Mouse (Mus musculus): Measurements from ENCODE around the gene Cd274. TPM values are rescaled to one million over a fixed set of nuclear protein-coding genes. Genes with fewer than 3 reads are reported as not detected.

Cd274 gene
- polyA plus RNA-seq, 1 experiment from 2014 or later, result 0.66 TPM

GRCm38 (mm10) chr19:29370112-29370511 lies 2.9 kb downstream of the Cd274 start:
- no peak overlapping the region for H3K4me3 ChIP-seq (replicated peaks; ENCODE audit: low read depth, low read length)
- ATAC-seq (ENCODE audit: low FRiP score, low TSS enrichment) (no peak), DNase-seq (no peak)
- H3K4me1 ChIP-seq (ENCODE audit: control insufficient read depth, insufficient read depth, low read length), result peaks cover 5% of the 10 kb centered on the region
- H3K27me3 ChIP-seq (ENCODE audit: control insufficient read depth, insufficient read depth, low read length), result no peaks in the 10 kb centered on the region
- no peak overlapping the region for H3K9ac ChIP-seq (replicated peaks; ENCODE audit: low read length)
- H3K4me2 ChIP-seq (ENCODE audit: low read length), result no peak overlapping the region
- WGBS, result 79% methylated on average over 12 of the region's 12 CpGs
- no peaks in the 10 kb centered on the region for H3K9me3 ChIP-seq (ENCODE audit: control insufficient read depth, low read length)
- no peaks in the 10 kb centered on the region for H3K36me3 ChIP-seq (ENCODE audit: control insufficient read depth, insufficient read depth, low read length)
- H3K27ac ChIP-seq (replicated peaks; ENCODE audit: low read depth, low read length), result no peak overlapping the region

GRCm38 (mm10) chr19:29370545-29371283 lies 3.5 kb downstream of the Cd274 start:
- H3K9me3 ChIP-seq (ENCODE audit: control insufficient read depth, low read length), result no peaks in the 10 kb centered on the region
- H3K36me3 ChIP-seq (ENCODE audit: control insufficient read depth, insufficient read depth, low read length), result no peaks in the 10 kb centered on the region
- no peak overlapping the region for H3K4me2 ChIP-seq (ENCODE audit: low read length)
- no peak overlapping the region for H3K4me3 ChIP-seq (replicated peaks; ENCODE audit: low read depth, low read length)
- peaks cover 5% of the 10 kb centered on the region for H3K4me1 ChIP-seq (ENCODE audit: control insufficient read depth, insufficient read depth, low read length)
- 90% methylated on average over 7 of the region's 7 CpGs for WGBS
- H3K9ac ChIP-seq (replicated peaks; ENCODE audit: low read length), result no peak overlapping the region
- ATAC-seq (ENCODE audit: low FRiP score, low TSS enrichment), result no peak
- no peak for DNase-seq
- no peak overlapping the region for H3K27ac ChIP-seq (replicated peaks; ENCODE audit: low read depth, low read length)
- no peaks in the 10 kb centered on the region for H3K27me3 ChIP-seq (ENCODE audit: control insufficient read depth, insufficient read depth, low read length)

- Histone ChIP-seq H3K27me3 (ENCODE audit: control insufficient read depth, insufficient read depth, low read length) (no peaks in the 10 kb centered on the region), H3K4me3 (replicated peaks; ENCODE audit: low read depth, low read length) (no peak overlapping the region), H3K27ac (replicated peaks; ENCODE audit: low read depth, low read length) (no peak overlapping the region), H3K9me3 (ENCODE audit: control insufficient read depth, low read length) (no peaks in the 10 kb centered on the region), H3K4me1 (ENCODE audit: control insufficient read depth, insufficient read depth, low read length) (peaks cover 5% of the 10 kb centered on the region), H3K36me3 (ENCODE audit: control insufficient read depth, insufficient read depth, low read length) (no peaks in the 10 kb centered on the region), H3K9ac (replicated peaks; ENCODE audit: low read length) (no peak overlapping the region), H3K4me2 (ENCODE audit: low read length) (no peak overlapping the region)
- WGBS, result 86% methylated on average over 18 of the region's 18 CpGs
- no peak for ATAC-seq (ENCODE audit: low FRiP score, low TSS enrichment)
- no peak for DNase-seq
Observed at GRCm38 (mm10) chr19:29371284-29372081, 4.2 kb downstream of the Cd274 start.

- Histone ChIP-seq H3K9me3 (ENCODE audit: control insufficient read depth, low read length) (no peaks in the 10 kb centered on the region), H3K4me2 (ENCODE audit: low read length) (no peak overlapping the region), H3K36me3 (ENCODE audit: control insufficient read depth, insufficient read depth, low read length) (no peaks in the 10 kb centered on the region), H3K4me3 (replicated peaks; ENCODE audit: low read depth, low read length) (no peak overlapping the region), H3K9ac (replicated peaks; ENCODE audit: low read length) (no peak overlapping the region), H3K27me3 (ENCODE audit: control insufficient read depth, insufficient read depth, low read length) (no peaks in the 10 kb centered on the region), H3K27ac (replicated peaks; ENCODE audit: low read depth, low read length) (no peak overlapping the region), H3K4me1 (ENCODE audit: control insufficient read depth, insufficient read depth, low read length) (peaks cover 3% of the 10 kb centered on the region)
- no peak for ATAC-seq (ENCODE audit: low FRiP score, low TSS enrichment)
- no peak for DNase-seq
- WGBS, result 80% methylated on average over 4 of the region's 4 CpGs
Observed at GRCm38 (mm10) chr19:29372138-29372537, 4.9 kb downstream of the Cd274 start.

GRCm38 (mm10) chr19:29372621-29373020 lies 5.4 kb downstream of the Cd274 start:
- no peaks in the 10 kb centered on the region for H3K4me1 ChIP-seq (ENCODE audit: control insufficient read depth, insufficient read depth, low read length)
- 95% methylated on average over 3 of the region's 3 CpGs for WGBS
- ATAC-seq (ENCODE audit: low FRiP score, low TSS enrichment), result no peak
- no peaks in the 10 kb centered on the region for H3K36me3 ChIP-seq (ENCODE audit: control insufficient read depth, insufficient read depth, low read length)
- H3K9me3 ChIP-seq (ENCODE audit: control insufficient read depth, low read length), result no peaks in the 10 kb centered on the region
- no peak for DNase-seq
- no peak overlapping the region for H3K9ac ChIP-seq (replicated peaks; ENCODE audit: low read length)
- no peak overlapping the region for H3K4me3 ChIP-seq (replicated peaks; ENCODE audit: low read depth, low read length)
- H3K27me3 ChIP-seq (ENCODE audit: control insufficient read depth, insufficient read depth, low read length), result no peaks in the 10 kb centered on the region
- no peak overlapping the region for H3K4me2 ChIP-seq (ENCODE audit: low read length)
- H3K27ac ChIP-seq (replicated peaks; ENCODE audit: low read depth, low read length), result no peak overlapping the region

- H3K36me3 ChIP-seq (ENCODE audit: control insufficient read depth, insufficient read depth, low read length), result no peaks in the 10 kb centered on the region
- no peaks in the 10 kb centered on the region for H3K27me3 ChIP-seq (ENCODE audit: control insufficient read depth, insufficient read depth, low read length)
- WGBS, result 43% methylated on average over 11 of the region's 11 CpGs
- peak overlapping the region; percentile 26; the same call in 1 of the 2 replicates for H3K9ac ChIP-seq (replicated peaks; ENCODE audit: low read length)
- H3K4me2 ChIP-seq (ENCODE audit: low read length), result peak overlapping the region; percentile 44
- H3K4me1 ChIP-seq (ENCODE audit: control insufficient read depth, insufficient read depth, low read length), result no peaks in the 10 kb centered on the region
- no peaks in the 10 kb centered on the region for H3K9me3 ChIP-seq (ENCODE audit: control insufficient read depth, low read length)
- DNase-seq, result no peak
- H3K27ac ChIP-seq (replicated peaks; ENCODE audit: low read depth, low read length), result no peak overlapping the region
- 0 out of 2 replicates have a peak overlapping the region, but pooled peaks have one; percentile 10 for H3K4me3 ChIP-seq (replicated peaks; ENCODE audit: low read depth, low read length)
- ATAC-seq (ENCODE audit: low FRiP score, low TSS enrichment), result no peak
Observed at GRCm38 (mm10) chr19:29373438-29373837, 6.2 kb downstream of the Cd274 start.

- 94% methylated on average over 9 of the region's 9 CpGs for WGBS
- DNase-seq (no peak), ATAC-seq (ENCODE audit: low FRiP score, low TSS enrichment) (no peak)
- Histone ChIP-seq H3K27me3 (ENCODE audit: control insufficient read depth, insufficient read depth, low read length) (no peaks in the 10 kb centered on the region), H3K9me3 (ENCODE audit: control insufficient read depth, low read length) (no peaks in the 10 kb centered on the region), H3K9ac (replicated peaks; ENCODE audit: low read length) (no peak overlapping the region), H3K27ac (replicated peaks; ENCODE audit: low read depth, low read length) (no peak overlapping the region), H3K36me3 (ENCODE audit: control insufficient read depth, insufficient read depth, low read length) (no peaks in the 10 kb centered on the region), H3K4me2 (ENCODE audit: low read length) (no peak overlapping the region), H3K4me1 (ENCODE audit: control insufficient read depth, insufficient read depth, low read length) (no peaks in the 10 kb centered on the region), H3K4me3 (replicated peaks; ENCODE audit: low read depth, low read length) (no peak overlapping the region)
Observed at GRCm38 (mm10) chr19:29374947-29375346, 7.7 kb downstream of the Cd274 start.

GRCm38 (mm10) chr19:29376382-29376781 lies 9.1 kb downstream of the Cd274 start:
- no peaks in the 10 kb centered on the region for H3K9me3 ChIP-seq (ENCODE audit: control insufficient read depth, low read length)
- ATAC-seq (ENCODE audit: low FRiP score, low TSS enrichment) (no peak), DNase-seq (no peak)
- H3K27ac ChIP-seq (replicated peaks; ENCODE audit: low read depth, low read length), result no peak overlapping the region
- no peaks in the 10 kb centered on the region for H3K27me3 ChIP-seq (ENCODE audit: control insufficient read depth, insufficient read depth, low read length)
- no peaks in the 10 kb centered on the region for H3K36me3 ChIP-seq (ENCODE audit: control insufficient read depth, insufficient read depth, low read length)
- no peak overlapping the region for H3K4me2 ChIP-seq (ENCODE audit: low read length)
- H3K4me1 ChIP-seq (ENCODE audit: control insufficient read depth, insufficient read depth, low read length), result no peaks in the 10 kb centered on the region
- H3K4me3 ChIP-seq (replicated peaks; ENCODE audit: low read depth, low read length), result no peak overlapping the region
- WGBS, result 80% methylated on average over 3 of the region's 3 CpGs
- no peak overlapping the region for H3K9ac ChIP-seq (replicated peaks; ENCODE audit: low read length)

All from midbrain, embryonic 14.5 days (tissue).